Mouse (Mus musculus): ENCODE measurements around the gene Carmil2. TPM values are rescaled to one million over a fixed set of nuclear protein-coding genes. Genes with fewer than 3 reads are reported as not detected.

Carmil2 gene
- polyA plus RNA-seq, 1 experiment from 2014 or later: 0.63 TPM

DNA sequence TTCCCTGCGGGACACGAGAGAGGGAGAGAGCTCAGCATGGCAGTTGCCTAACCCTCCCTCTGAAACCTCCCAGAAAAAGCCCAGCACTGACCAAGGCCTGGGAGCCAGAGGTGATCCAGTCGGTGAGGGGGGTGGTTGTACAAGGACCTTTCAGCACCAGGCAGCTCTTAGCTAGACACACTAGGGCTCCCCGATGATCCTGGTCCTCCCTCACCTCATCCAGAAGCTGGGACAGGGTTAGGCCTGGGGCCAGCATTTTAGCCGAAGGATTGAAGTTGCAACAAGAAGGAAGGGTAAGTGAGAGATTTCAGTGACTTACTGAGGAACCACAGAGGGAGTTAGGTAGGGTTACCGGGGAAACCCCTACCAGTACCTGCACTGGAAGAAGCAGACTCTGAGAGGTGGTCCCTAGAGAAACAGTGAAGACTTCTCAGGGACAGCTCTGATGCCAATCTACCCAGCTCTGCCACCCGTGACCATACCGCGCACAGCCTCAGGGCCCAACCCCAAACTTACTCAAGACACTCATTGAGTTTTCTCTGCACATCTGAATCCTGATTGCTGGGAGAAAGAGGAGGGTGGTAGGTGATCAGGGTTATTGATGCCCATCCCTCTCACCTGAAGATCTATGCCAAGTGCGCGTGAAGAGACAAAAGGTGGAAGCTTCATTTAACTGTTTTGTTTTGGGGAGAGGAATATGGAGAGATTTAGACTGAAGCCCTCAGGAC, 13.6 kb downstream of the Carmil2 start:
- Histone ChIP-seq H3K4me3 (peak overlapping the region; percentile 81), H3K4me1 (peaks cover 29% of the 10 kb centered on the region), H3K9me3 (no peaks in the 10 kb centered on the region), H3K27ac (no peak overlapping the region), H3K36me3 (peaks cover 51% of the 10 kb centered on the region), H3K27me3 (ENCODE audit: insufficient read depth, poor library complexity, severe bottlenecking) (peaks cover 11% of the 10 kb centered on the region)
- WGBS: 85% methylated on average over 11 of the region's 11 CpGs
- DNase-seq (ENCODE audit: low spot score): no peak

DNA sequence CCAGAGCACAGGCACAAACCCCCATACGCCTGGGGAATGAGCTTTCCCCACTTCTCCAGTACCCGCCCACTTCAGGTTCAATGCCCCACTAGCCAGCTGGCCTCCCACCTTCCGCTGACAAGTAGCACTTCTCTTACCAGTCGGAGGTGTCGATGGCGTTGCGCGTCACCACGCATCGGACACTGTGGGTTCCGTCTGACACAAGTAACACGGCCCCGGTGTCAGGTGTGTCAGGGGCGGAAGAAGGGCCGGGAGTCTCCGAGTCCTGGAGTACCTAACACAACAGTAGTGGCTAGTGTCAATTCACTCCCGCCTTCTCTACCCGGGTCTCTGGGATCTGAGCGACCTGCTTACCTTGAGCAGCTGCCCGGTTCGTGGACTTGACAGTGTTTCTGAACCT, 14.5 kb downstream of the Carmil2 start:
- peaks cover 2% of the 10 kb centered on the region; the same call in 1 of the 2 replicates for H3K27me3 ChIP-seq (ENCODE audit: insufficient read depth, poor library complexity, severe bottlenecking)
- no peaks in the 10 kb centered on the region for H3K9me3 ChIP-seq
- DNase-seq (ENCODE audit: low spot score): no peak
- peak overlapping the region; percentile 85 for H3K27ac ChIP-seq
- H3K4me3 ChIP-seq: peak overlapping the region; percentile 81
- peaks cover 26% of the 10 kb centered on the region for H3K4me1 ChIP-seq
- 0% methylated on average over 21 of the region's 21 CpGs for WGBS
- H3K36me3 ChIP-seq: peaks cover 48% of the 10 kb centered on the region

DNA sequence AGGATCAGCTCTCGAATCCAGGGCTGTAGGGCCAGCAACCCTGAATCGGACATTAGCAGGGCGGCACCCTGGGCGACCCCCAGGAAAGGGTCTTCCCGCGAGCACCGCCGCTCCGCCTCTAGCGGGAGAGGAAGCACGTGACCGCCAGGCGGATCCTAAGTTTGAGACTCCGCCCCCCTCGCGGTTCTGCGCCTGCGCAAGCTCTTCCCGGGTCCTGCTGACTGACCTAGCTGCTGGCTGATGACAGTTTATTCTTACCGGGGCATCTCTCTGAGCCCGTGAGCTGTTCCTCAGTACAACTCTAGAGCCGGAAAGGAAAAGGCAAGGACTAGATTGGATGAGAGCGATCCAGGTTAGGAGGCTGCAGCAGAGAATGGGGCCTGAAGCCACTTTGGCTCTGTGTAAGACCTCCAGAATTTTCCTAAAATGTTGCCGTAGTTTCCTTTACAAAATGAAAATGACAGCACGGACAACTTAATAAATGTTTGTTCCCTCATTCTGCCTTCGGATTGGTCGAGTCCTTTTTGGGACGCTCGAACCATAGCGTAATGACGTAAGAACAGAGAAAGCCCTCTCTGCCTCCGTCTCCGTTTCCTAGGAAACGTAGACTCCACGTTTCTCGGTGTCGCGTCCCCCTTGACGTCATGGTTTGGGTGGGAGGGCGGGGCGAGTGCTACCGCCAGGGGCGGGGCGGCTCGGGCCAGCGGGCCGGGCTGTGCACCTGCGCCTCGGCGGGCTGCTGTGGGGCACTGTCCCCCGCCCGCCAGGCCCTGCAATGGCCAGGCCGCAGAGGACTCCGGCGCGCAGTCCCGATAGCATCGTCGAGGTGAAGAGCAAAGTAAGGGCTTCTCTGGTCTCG, 15.1 kb downstream of the Carmil2 start, which contains the start of the genes Acd and Pard6a:
Gene Acd (minus strand): TSS at position 137 of the 859 bp plus-strand sequence.
Gene Pard6a (plus strand): TSS at position 183 of the 859 bp plus-strand sequence.
- Histone ChIP-seq H3K36me3 (peaks cover 47% of the 10 kb centered on the region), H3K27ac (peak within 1 kb of the TSS; percentile 85), H3K27me3 (ENCODE audit: insufficient read depth, poor library complexity, severe bottlenecking) (no peaks in the 10 kb centered on the region; the same call in 1 of the 2 replicates), H3K4me1 (peaks cover 27% of the 10 kb centered on the region), H3K4me3 (peak within 1 kb of the TSS; percentile 81), H3K9me3 (no peaks in the 10 kb centered on the region)
- under 1% methylated on average over 60 of the region's 60 CpGs for WGBS
- peak; percentile 98 for DNase-seq (ENCODE audit: low spot score)

DNA sequence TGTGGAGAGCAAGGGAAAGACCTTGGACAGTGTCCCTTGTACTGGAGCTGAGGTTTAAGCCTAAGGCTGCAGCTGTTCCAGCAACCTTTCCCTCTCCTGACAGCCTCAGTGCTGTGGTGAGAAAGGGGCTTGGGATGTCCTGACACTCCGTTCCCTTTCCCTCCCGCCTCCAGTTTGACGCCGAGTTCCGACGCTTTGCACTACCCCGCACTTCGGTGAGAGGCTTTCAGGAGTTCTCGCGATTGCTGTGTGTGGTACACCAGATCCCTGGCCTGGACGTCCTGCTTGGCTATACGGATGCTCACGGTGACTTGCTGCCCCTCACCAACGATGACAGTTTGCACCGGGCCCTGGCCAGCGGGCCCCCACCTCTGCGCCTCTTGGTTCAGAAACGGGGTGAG, 15.9 kb downstream of the Carmil2 start:
- no peak for DNase-seq (ENCODE audit: low spot score)
- Histone ChIP-seq H3K27ac (peak overlapping the region; percentile 85; the same call in 1 of the 2 replicates), H3K36me3 (peaks cover 45% of the 10 kb centered on the region), H3K4me1 (peaks cover 35% of the 10 kb centered on the region), H3K9me3 (no peaks in the 10 kb centered on the region), H3K27me3 (ENCODE audit: insufficient read depth, poor library complexity, severe bottlenecking) (no peaks in the 10 kb centered on the region), H3K4me3 (peak overlapping the region; percentile 81)
- 43% methylated on average over 18 of the region's 18 CpGs for WGBS

DNA sequence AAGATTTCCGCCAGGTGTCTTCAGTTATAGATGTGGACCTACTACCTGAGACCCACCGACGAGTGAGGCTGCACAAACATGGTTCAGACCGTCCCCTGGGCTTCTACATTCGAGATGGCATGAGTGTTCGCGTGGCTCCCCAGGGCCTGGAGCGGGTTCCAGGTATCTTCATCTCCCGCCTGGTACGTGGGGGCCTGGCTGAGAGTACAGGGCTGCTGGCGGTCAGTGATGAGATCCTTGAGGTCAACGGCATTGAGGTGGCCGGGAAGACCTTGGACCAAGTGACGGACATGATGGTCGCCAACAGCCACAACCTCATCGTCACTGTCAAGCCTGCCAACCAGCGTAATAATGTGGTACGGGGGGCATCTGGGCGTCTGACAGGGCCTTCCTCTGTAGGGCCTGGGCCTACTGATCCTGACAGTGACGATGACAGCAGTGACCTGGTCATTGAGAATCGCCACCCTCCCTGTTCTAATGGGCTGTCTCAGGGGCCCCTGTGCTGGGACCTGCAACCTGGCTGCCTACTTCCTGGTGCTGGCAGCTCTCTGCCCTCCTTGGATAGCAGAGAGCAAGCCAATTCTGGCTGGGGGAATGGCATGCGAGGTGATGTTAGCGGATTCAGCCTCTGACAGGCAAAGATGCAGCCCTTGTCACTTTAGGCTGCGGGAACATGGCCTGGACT, 16.8 kb downstream of the Carmil2 start:
- Histone ChIP-seq H3K27me3 (ENCODE audit: insufficient read depth, poor library complexity, severe bottlenecking) (no peaks in the 10 kb centered on the region), H3K27ac (no peak overlapping the region), H3K4me3 (no peak overlapping the region), H3K9me3 (no peaks in the 10 kb centered on the region), H3K4me1 (peaks cover 42% of the 10 kb centered on the region), H3K36me3 (peaks cover 36% of the 10 kb centered on the region)
- no peak for DNase-seq (ENCODE audit: low spot score)
- 91% methylated on average over 24 of the region's 24 CpGs for WGBS

DNA sequence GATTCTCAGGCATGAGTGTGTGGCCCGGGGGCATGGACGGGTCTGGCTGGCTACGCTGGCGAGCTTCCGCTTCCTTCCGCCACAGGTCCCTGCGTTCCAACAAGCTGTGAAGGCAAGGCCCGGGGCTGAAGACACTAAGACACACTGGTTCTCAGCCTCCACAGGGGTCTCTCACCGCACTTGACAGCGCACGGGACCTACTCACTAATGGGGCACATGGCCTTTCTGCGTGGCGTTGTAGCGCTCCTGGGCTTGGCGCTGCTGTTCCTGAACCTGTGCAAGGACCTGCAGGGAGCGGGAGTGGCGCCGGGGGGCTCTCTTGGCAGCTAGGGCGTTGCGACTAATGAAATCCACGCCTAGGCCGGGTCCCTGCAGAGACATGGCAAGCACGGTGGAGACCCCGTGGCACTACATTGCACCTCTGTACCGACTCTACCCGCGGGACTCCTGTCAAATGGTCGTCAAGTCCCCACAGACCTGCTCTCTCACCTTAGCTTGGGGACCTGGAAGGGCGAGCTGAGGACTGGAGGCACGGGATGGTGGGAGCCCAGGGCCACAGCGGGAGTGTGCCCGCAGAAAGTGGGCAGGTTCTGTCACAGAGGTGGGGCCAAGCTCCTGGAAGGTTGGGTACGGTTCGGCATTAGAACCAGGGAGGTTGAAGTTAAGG, 18.2 kb downstream of the Carmil2 start:
- 91% methylated on average over 34 of the region's 34 CpGs for WGBS
- H3K9me3 ChIP-seq: no peaks in the 10 kb centered on the region

DNA sequence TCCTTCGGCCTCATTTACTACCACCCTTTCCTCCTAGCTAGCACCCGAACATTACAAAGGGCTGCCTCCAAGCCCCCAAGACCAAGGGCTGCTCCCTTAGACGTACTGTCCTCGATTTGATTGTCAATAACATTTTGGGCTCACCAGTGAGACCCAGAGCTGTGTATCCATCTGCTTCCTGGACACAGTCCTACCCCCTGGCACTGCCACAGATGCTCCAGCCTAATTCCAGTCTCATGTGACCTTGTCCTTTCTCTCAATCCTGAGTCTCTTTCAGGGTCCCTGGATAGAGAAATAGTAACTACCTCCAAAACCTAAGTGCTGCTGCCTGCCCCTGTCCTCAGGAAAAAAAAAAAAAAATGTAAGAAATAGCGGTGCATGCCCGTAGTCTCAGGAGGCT, 18.9 kb downstream of the Carmil2 start:
- H3K4me3 ChIP-seq: no peak overlapping the region
- DNase-seq (ENCODE audit: low spot score): no peak
- no peaks in the 10 kb centered on the region for H3K27me3 ChIP-seq (ENCODE audit: insufficient read depth, poor library complexity, severe bottlenecking)
- WGBS: 86% methylated on average over 6 of the region's 6 CpGs
- H3K36me3 ChIP-seq: peaks cover 22% of the 10 kb centered on the region
- H3K27ac ChIP-seq: no peak overlapping the region
- H3K9me3 ChIP-seq: no peaks in the 10 kb centered on the region
- peaks cover 39% of the 10 kb centered on the region for H3K4me1 ChIP-seq

More for the DNA sequence above, 18.2 kb downstream of the Carmil2 start:
- H3K4me1 ChIP-seq: peaks cover 46% of the 10 kb centered on the region
- H3K36me3 ChIP-seq: peaks cover 25% of the 10 kb centered on the region
- peak; percentile 74 for DNase-seq (ENCODE audit: low spot score)
- no peak overlapping the region for H3K27ac ChIP-seq
- no peaks in the 10 kb centered on the region for H3K27me3 ChIP-seq (ENCODE audit: insufficient read depth, poor library complexity, severe bottlenecking)
- H3K4me3 ChIP-seq: no peak overlapping the region

DNA sequence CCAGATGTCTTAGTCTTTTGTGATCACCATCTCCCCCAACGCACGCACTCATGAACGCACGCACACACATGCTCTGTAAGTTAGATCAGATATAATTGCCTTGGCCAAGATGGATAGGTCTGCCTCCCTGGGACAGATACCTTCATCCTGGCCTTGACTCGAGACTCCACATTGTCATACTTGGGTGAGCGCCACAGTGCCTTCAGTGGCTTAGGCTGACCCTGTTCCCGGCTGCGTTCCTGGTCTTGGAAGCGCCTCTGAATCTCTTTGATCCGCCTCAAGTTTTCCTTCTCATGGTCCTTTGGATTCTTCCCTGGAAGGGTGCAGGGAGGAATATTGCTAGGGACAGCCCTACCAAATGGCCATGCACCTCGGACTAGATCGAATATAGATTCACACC, 20.4 kb downstream of the Carmil2 start:
- no peaks in the 10 kb centered on the region for H3K9me3 ChIP-seq
- H3K27ac ChIP-seq: no peak overlapping the region
- no peak for DNase-seq (ENCODE audit: low spot score)
- H3K4me3 ChIP-seq: peak overlapping the region; percentile 79
- 86% methylated on average over 12 of the region's 12 CpGs for WGBS
- peaks cover 22% of the 10 kb centered on the region for H3K36me3 ChIP-seq
- H3K27me3 ChIP-seq (ENCODE audit: insufficient read depth, poor library complexity, severe bottlenecking): no peaks in the 10 kb centered on the region
- H3K4me1 ChIP-seq: peaks cover 34% of the 10 kb centered on the region

DNA sequence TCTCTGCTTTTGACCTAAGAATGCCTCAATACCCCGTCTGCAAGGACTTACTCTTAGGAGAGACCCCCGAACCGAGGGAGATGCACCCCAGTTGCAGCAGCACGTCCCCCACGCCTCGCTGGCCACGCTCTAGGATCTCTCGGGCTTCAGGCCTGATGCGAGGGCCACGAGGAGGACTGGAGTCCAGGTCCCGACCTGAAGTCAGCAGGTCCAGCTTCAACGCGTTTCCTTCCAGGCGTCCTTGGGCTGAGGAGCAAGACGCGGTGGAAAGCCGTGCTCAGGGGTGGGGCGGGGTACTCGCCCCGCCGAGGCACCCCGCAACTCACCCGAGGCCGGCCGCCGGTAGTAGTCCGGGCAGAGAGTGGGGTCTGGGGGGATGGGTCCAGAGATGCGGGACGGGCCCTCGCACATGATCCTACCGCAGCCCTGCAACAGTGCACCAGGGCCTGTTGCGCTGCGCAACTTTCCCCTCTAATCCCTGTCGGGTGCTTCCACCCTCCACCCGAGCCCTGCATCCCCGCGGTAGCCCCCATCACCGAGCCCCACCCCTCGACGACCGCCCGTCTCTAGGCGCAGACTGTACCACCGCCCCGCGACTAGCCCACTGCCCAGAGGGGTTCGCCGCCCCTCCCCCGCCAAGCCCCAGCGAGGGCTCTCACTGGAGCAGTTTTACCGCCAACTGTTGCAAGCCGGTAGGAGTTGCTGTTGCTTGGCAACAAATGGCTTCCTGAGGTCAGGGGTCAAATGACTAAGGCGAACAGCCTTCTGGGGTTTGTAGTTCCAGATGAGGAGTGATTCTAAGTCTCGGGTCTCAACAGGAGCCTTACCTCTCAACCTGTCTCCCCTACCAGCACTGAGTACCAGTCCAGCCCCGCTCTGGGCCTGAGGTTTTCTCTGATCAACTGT, 21.7 kb downstream of the Carmil2 start, which contains the start of the genes 4933405L10Rik and Enkd1:
Gene 4933405L10Rik (plus strand): TSS at position 158 of the 906 bp plus-strand sequence.
Gene Enkd1 (minus strand): TSS at position 713 of the 906 bp plus-strand sequence.
- Histone ChIP-seq H3K9me3 (no peaks in the 10 kb centered on the region), H3K36me3 (peaks cover 19% of the 10 kb centered on the region), H3K27me3 (ENCODE audit: insufficient read depth, poor library complexity, severe bottlenecking) (no peaks in the 10 kb centered on the region), H3K4me1 (peaks cover 21% of the 10 kb centered on the region), H3K27ac (peak within 1 kb of the TSS; percentile 84), H3K4me3 (peak within 1 kb of the TSS; percentile 79)
- whole genome bisulfite sequencing: 1% methylated on average over 55 of the region's 55 CpGs
- peak; percentile 95 for DNase-seq (ENCODE audit: low spot score)

DNA sequence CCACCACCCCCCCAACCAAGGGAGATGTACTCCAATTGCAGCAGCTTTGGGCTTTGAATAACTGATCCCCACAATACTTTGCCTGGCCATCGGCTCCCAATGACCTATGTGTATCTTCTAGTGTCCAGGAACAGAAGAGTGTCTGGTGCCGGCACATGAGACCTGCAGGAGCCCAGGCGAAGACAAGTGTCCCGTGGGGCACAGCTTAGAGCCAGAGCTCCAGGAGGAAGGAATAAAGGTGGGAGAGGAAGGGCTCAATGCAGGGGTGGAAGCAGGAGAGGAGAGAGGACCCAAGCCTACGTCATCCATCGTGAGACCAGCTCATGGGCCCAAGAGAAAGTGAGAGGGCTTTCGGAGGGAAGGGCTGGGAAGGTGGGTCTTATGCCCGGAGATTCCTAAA, 22.6 kb downstream of the Carmil2 start:
- DNase-seq (ENCODE audit: low spot score): no peak
- Histone ChIP-seq H3K4me1 (peaks cover 20% of the 10 kb centered on the region), H3K27ac (no peak overlapping the region), H3K9me3 (no peaks in the 10 kb centered on the region), H3K4me3 (no peak overlapping the region), H3K27me3 (ENCODE audit: insufficient read depth, poor library complexity, severe bottlenecking) (no peaks in the 10 kb centered on the region), H3K36me3 (peaks cover 10% of the 10 kb centered on the region)
- 87% methylated on average over 8 of the region's 8 CpGs for WGBS

DNA sequence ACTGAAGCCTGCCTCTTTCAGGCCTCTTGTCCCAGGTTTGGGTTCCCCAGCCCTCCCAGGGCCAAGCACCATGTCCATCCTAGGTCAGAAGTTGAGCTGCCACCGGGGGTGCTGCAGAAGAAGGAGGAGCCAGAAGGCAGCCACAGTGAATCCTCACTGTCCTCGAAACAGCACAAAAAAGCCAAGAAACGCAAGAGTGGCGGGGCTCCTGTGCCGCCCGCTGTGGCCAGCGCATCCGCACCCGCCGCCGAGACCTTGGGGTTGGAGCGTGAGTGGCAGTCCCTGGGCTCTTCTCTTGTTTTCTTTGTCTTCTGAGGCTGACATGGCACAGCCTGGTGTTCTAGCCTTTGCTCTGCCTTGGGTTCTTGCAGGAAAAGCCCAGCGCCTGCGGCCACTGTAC, 23.2 kb downstream of the Carmil2 start:
- Histone ChIP-seq H3K4me1 (peaks cover 20% of the 10 kb centered on the region), H3K27ac (no peak overlapping the region), H3K36me3 (peaks cover 3% of the 10 kb centered on the region), H3K27me3 (ENCODE audit: insufficient read depth, poor library complexity, severe bottlenecking) (no peaks in the 10 kb centered on the region), H3K4me3 (no peak overlapping the region), H3K9me3 (no peaks in the 10 kb centered on the region)
- no peak for DNase-seq (ENCODE audit: low spot score)
- WGBS: 74% methylated on average over 14 of the region's 14 CpGs

All from heart, embryonic 10.5 days (tissue).